Mouse (Mus musculus) left cerebral cortex, adult 18-20 months (tissue): Measurements from ENCODE around the gene Sbno2. TPM values are rescaled to one million over a fixed set of nuclear protein-coding genes. Genes with fewer than 3 reads are reported as not detected.

Source experiments
- DNase-seq, 2 experiments: peaks; one replicate each; pipeline ENCODE4 v3.0.0; 2021 to 2022; ENCODE audit warnings: low spot score in 2 of 2, mixed read lengths in 1 of 2
- total RNA-seq, 2 experiments: library from RNA; stranded (reverse); gene quantifications; 2 replicates each; pipeline ENCODE4 v1.2.3; 2021

Sbno2 gene
- total RNA-seq, 2 experiments from 2014 or later, result 16.8 to 18.8 TPM

DNA sequence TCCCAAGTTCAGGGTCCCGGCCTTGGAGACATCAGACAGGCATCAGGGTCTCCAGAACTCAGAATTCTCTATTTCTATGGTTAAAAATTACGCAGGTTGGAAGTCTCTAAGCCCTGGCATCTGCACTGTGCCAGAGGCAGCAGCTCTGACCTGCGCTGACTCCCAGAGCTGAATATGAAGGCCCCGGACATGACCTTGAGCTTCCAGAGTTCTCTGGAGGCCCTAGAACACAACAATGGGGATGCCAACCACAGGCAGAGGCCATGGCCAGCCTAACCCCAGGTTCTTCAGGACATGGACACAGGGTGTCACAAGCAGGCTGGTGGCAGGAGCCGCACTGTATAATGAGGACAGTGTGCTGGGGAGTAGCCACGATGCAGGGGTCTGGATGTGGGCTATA is 11.3 kb downstream of the Sbno2 start:
- DNase-seq, result no peak

DNA sequence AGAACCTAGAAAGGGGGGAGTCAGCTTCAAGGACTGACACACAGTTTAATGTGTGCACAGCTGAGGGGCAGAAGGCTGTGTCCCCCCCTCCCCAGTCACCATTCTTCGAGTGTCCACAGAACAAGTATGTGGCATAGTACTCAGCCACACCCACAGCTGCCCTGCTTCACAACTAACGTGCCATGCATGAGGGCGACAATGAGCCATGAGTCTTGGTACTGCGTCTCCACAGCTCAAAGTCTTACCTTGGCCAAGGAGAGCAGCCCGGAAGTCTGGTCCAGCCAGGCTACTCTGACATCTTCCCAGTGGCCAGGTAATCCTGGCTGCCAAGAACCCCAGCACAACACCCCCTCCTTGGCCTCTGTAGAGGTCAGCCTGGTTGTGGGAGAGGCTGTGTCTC is 12.7 kb downstream of the Sbno2 start:
- no peak for DNase-seq

DNA sequence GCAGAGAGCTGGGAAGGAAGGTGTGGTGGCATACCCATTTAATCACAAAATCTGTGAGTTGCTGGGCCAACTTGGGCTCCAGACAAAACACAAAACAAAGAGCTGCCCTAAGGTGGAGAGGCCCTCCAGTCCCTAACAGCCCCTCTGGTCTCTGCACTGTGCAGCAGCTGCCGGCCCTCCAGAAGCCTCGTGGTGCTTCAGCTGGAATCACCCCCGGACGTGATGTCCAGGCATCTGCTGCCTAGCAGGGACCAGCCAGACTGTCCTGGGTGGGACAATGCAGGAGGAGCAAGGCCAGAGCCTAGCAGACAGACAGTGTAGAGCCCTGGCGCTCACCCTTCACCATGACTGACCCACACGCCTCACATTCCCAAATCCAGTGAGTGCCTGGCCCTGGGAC is 13.8 kb downstream of the Sbno2 start:
- no peak for DNase-seq

DNA sequence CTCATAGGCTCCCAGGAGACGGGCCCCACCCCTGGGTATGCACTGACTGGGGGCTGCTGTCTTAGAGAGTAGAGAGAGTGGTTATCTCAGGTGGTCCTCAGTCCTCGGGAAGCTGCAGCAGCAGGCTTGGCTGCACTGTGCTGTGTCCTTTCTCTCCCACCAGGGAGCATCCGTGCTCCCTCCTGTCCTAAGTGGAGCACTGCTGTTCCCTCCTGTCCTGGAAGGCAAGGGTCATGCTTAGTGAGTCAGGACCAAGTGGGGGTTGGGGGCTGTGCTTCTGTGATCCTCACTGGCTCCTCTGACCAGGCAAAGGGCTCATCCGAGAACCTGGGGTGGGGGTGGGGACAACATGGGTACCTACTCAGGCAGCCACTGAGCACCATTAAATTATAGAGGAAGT is 16.2 kb downstream of the Sbno2 start:
- DNase-seq, result no peak

DNA sequence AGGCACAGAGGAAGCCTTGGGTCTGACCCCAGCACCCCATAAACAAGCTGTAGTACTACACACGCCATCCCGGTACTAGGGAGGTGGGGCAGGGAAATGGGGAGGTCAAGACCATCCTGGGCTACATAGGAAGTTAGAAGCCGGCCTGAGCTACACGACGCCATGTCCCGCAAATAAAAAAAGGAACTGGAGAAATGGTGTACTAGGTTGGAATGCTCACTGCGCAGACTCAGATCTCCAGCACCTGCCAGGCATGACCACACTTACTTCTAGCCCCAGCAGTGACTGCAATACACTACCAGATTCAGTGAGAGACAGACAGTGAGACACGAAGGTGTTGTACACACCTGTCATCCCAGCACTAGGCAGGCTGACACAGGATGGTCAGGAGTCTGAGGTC is 17.9 kb downstream of the Sbno2 start:
- DNase-seq, result no peak

DNA sequence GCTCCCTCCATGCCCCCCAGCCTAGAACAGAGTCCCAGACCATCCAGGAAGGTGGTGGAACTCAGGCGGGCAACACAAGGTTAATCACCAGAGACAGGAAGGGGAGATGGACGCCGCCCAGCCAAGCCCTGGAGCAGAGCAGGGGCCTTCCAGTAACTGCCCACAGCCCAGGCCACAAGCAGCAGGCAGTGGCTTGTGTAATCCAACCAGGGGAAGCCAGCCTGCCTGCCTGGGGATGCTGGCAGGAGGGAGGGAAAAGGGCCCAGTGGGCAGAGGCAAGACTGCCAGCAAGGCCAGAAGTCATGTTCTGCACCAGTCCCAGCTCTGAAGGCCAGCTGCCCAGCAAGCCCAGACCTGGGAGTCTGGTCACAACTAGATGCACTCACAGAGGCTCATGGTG is 18.5 kb downstream of the Sbno2 start:
- DNase-seq, result no peak

DNA sequence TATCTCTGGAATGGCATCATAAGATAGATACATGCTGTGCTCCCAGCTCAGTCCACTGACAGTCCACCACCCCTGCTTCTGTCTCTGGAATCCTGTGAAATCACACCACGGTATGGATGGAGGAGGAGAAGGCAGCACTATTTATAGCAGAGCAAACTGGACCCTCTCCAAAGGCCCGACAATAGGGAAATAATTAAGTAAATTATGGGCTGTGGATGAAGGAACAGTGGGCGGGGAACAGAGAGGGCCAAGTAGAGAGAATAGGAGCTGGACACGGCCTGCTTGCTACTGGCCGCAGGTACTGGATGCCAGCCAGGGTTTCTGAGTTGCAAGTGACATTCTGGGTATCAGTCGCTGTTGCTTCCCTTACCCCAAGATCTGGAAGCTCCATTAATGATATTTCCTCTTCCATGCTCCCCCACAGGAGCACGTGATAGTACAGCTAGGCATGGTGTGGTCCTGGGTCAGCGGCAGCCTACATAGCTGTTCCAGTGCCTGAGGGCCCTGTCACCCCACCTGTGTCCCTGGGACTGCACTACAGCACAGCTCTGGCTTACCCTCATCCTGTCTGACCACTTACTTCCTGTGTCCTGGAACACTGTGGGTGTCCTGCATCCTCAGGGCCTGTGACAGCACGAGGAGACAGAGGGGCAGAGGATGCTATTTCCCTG is 20.4 kb downstream of the Sbno2 start:
- DNase-seq, result peak; percentile 26 to 32

DNA sequence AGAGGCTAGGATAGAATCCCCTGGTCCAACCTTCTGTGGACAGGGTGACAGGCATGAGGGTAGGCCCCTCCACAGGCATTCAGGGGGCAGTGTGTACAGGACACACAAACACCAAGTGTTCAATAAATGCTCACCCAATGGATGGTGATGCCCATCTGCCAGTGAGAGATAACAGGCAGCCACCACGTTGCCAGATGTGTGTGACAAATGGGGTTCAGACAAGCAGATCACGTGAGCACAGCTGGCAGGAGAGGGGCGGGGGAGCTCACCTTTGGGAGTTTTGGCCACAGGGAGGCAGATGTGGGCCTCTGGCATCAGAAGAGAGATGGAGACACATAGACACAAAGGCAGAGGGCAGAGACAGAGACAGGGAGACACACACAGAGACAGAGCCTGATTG is 24.3 kb downstream of the Sbno2 start:
- no peak for DNase-seq

DNA sequence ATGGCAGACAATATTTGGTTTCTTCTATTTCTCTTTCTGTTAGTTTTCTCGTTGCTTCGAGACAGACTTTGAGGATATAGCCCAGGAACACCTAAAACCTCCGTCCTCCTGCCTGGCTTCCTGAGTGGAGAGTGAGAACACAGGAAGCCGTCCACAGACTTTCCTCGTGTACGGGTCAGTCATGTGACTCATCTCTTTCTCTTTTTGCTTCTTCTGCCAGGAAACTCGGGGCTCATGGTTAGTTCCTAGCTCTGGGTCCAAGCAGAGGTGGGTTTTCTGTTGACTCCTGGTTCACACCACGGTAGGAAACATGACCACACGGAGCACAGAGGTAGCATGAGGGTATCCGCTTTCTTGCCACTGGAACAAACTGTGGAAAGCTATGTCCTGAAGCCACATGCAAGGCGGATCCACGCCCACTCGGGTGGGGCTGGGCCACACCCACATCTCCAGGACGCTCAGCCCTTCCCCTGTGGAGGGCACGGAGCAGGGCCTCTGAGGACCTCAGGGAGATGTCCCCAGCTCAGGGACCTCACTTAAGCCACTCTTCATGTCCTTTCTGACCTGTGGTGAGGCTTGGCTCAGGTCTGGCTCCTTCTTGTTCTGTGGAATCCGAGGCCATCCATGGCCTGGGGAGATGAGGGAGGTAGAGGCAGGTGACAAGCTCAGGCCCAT is 24.8 kb downstream of the Sbno2 start:
- DNase-seq, result no peak

DNA sequence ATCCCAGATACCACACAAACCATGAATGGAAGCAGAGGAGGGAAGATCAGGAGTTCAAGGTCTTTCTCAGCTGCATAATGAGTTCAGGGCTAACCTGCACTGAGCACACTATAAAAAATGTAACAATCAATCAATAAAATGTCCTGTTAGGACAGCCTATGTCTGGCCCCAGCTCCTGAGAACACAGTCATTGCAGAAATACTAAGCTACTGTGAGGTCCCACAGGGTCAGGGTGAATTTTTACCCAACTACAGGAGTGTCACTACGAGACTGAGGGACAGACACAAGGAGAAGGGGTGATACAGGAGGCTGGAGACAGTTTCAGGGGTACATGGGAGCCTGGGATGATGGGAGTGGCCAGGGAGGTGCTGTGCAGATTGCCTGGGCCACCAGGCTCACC is 27.0 kb downstream of the Sbno2 start:
- no peak for DNase-seq

DNA sequence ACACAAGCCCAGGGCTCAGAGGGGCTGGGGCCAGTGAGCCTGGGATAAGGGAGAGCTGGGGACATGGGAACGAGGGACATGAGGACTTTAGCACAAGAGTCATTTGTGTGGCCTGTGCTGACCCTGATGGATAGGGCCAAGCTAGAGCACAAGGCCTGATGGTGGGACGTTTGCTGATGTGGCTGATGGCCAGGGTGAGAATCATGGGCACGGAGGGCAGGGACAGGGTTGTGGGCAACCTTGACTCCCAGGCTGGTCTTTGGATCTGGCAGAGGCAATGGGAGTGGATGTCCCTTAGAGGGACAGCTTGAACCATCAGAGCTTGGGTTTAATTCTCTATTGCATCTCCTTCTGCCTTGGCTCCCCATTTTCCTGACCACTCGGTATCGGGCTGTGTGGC is 28.1 kb downstream of the Sbno2 start:
- no peak for DNase-seq

DNA sequence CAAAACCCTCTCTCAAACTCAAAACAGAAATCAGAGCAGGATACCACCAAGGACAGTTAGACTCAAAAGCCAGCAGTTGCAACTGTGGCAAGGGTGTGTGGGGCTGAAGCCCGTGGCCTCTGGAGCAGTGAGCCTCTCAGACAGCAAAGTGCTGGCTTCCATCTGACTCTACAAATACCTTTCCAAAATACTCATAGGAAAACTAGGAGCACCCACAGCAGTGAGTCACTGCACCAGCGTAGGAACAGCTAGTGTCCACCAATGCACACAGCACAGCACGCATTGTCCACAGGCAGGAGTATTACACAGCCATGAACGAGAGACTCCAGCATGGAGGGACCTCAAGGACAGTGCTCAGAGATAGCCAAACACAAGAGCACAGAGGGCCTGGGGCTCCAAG is 29.0 kb downstream of the Sbno2 start:
- no peak for DNase-seq

DNA sequence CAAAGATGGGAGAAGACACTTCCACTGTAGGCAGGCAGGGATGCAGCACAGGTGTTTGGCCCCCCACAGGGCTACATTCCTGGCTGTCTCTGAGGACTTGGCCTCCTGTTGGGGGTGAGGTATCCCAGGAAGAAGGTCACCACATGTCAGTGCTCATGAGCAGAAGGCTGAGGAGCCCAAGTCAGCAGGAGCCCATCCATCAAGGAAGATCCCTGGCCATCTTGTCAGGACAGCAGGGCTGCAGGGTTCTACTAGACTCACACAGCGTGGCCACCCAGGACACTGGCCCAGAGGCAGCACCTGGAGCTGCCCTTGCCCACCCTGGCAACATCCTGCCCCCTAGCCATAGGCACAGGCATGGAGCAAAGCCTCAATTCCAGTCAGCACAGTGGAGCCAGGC is 29.4 kb downstream of the Sbno2 start:
- no peak for DNase-seq

DNA sequence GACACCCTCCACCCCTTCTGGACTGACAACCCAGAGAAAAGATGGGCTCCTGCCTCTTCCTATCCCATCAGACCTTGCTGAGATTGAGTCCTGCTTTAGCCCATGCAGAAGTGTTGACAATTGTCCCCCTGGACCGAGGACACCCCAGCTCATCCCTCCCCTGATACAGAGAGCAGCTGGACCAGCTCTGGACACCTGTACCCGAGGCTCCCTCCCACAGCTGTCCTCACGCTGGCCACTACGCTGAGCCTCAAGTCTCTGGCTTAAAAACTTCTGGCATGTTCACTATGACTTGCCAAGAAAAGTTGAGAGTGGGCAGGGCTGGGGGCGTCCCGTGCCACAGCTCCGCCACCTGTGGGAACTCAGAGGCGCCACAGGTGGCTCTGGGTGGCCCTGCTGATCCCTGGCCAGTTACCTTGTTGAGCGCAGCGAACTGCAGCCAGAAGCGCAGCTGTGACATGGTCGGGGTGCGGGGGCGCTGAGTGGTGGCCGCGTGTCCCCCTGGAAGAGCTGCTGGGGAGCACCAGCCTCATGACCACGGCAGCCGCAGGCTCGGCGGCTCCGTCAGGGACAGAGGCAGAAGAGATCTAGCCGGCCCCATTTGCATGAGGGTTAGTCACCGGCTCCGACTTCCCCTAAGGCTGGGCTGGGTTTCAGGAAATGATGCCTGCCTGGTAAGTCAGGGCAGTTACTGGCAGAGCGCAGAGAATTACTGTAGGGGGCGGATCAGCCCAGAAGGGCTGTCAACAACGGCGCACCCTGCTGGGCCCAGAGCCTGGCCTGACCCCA is 30.4 kb downstream of the Sbno2 start:
- peak; percentile 48 to 51 for DNase-seq

DNA sequence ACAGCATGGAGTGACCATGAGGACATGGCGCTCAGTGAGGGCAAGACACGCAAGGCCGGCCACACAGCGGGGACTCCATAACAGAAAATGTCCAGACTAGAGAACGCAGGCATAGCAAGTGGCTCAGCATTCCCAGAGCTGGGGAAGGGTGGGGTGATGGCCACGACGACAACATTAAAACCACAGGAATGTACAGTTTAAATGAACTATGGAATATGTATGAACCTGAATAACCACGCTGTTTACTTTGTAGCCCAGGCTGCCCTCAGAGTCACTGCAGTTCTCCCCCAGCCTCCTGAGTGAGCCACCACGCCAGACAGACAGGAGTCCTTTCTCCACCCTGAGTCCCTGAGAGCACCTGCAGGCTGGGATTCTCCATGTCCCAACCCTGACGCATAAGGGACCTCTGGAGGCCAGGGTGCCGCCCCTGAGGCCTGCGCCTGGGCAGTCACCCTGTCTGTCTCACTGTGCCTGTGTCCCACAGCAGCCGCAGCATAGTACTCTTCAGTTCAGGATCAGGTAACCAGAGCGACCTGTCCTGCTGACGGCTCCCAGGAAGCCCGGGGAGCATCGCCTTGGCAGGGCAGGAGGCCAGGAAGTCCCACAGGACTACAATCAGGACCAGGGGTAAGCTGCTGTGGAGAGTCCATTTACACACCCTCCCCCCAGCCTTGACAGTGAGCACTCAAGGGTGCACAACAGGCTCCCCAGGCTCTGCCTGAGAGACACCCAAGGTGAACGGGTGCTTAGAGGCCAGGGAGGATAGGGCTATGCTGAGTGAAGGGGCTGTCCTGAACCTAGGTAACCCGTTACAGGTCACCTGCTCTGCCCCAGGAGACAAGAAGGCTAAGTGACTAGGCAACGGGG is 32.5 kb downstream of the Sbno2 start:
- no peak for DNase-seq

DNA sequence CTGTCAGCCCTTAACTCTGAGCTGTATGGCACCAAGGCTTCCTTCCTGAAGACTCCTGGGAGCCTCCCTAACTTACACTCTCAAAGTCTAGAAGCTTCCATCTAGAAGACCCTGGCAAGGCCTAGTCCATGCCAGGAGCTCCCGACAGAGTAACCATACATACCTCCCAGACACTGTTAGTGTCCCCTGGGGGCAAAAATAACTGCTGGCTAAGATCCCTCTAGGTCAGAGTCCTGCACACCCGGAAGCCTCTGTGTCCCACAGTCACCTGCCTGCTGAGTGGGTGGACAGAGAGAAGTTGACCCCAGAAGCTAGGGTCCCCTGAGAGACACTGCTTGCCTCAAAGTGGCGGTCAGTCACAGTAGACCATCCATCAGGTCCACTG is 33.9 kb downstream of the Sbno2 start:
- no peak for DNase-seq

DNA sequence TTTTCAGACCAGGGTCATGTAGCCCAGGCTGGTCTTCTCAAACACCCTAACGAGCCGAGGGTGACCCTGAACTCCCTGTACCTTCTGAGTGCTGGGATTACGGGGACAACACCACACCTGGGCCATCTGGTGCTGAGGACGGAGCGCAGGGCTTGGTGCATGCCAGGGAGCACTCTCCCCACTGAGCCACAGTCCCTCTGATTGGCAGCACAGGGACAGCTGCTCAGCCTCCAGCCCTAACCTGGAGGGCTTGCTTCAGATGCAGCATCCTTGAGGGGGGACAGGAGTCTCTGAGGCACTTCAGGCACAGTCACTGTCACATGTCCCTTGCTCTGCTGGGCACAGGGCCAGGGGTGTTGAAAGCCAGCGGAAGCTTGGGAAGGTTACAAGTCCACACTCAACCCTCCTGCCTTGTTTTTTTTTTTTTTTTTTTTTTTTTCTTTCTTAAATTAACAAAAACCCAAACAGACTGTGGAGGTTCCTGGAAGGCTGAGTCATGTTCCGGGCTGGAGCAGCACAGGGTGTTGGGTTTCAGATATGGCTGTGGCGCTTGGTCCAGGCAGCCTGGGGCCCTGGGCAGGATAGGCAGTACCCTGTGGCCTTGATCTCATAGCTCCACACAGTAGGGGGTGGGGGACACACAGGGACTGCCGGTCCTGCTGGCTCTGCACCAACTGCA is 34.4 kb downstream of the Sbno2 start:
- DNase-seq, result peak; percentile 77 to 78

DNA sequence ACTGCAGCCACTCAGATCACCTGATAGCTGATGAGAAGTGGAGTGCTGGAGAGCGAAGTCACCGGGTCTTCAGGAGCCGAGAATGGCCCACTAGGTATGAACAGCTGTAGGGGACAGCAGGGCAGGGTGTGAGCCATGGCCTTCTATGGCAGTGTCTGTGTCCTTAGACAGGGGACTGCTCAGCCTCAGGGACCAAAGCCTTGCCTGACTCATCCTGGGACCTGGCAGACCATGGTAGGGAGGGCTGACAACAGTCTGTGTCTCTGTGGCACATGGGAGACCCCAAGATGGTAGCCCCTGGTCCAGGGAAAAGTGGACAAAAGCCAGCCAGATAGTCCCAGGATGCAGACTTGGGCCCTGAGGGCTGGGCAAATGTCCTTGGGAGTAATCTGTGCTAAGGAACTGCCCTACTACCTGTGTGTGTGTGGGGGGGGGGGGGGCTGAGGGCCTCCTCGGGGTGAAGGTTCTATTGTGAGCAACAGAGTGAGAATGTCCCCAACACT is 35.4 kb downstream of the Sbno2 start:
- DNase-seq, result no peak

DNA sequence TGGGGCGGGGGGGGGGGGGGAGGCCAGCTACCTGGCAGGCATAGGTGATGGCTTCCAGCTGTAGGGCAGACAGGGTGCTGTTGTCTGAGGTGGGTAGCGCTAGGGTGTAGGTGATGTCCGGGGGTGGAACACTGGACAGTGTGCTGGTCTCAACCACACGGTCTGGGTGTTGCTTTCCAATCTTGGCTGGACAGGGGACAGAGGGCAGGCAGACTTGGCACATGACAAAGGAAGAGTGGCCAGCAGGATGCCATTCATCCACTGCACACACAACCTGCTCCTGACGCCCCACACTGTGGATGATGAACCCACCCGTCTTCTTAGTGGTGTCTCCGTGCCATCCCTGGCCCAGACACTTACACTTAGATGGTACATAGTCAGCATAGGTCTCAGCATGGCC is 36.1 kb downstream of the Sbno2 start:
- DNase-seq, result no peak

DNA sequence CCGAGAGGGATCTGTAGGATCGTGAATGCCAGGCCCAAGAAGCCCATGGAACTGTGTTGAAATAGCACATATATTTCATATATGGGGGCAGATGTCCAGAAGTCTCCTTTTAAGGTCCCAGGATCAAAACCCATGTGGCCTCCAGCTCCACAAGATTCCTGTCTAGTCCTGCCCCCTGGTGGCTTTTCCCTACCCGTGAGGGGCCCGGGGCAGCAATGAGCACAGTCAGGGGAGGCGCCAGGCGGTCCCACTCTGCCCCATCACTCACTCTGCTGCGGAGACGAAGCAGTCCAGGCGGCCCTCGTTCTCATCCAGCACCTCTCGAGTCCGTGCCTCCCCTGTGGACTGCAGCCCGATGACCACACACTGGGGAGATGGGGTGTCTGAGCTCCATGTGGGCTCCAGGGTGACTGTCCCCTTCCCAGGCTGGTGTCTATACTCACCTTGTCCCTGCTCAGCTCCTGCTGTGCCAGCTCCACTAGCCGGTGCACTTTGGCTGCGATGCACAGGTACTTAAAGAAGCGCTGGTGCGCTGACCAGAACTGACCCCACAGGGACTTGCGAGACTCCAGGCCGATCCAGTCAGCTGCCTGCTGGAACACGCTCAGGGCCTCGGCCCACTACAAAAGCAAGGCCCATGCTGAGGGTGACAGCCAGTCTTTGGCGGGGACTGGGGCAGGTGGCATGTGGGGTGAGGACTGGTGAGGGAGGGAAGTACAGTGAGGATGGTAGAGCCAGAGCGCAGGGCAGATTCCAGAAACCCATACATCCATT is 41.3 kb downstream of the Sbno2 start:
- DNase-seq, result no peak
